Mouse (Mus musculus) CH12.LX (cell line): ENCODE measurements around the gene Fam90a1b. TPM values are rescaled to one million over a fixed set of nuclear protein-coding genes. Genes with fewer than 3 reads are reported as not detected.
"Not testable (repeated sequence)": the region's sequence is repeated elsewhere in the genome, so short reads cannot be mapped to it uniquely, and the experiment has no call there.

Experiments used
- DNase-seq: peaks from one replicate; pipeline ENCODE4 v3.0.0-alpha.2; 2013; ENCODE audit errors: extremely low read depth
- H3K27ac ChIP-seq: 2 replicates; pipeline ENCODE4 v1.5.1; 2012; ENCODE audit warnings: low read depth, mild to moderate bottlenecking, control low read depth, moderate library complexity; ENCODE audit not compliant: insufficient read depth
- H3K27me3 ChIP-seq: replicated peaks from 2 replicates; pipeline ENCODE3; 2012; ENCODE audit warnings: inconsistent platforms
- H3K36me3 ChIP-seq, 2 experiments: replicated peaks in 1 of 2; 2 replicates each; pipeline versions ENCODE3 to v1.6.1; 2012; ENCODE audit warnings: inconsistent platforms in 1 of 2, low read length in 1 of 2, mild to moderate bottlenecking in 1 of 2, mixed read lengths in 1 of 2, moderate library complexity in 1 of 2; ENCODE audit not compliant: control insufficient read depth in 1 of 2, insufficient read depth in 1 of 2
- H3K4me1 ChIP-seq, 2 experiments: 2 replicates each; pipeline ENCODE4 v1.6.1; 2012; ENCODE audit warnings: inconsistent platforms in 1 of 2, moderate library complexity in 1 of 2; ENCODE audit not compliant: insufficient read depth in 2 of 2, control insufficient read depth in 1 of 2
- H3K4me2 ChIP-seq: 2 replicates; pipeline ENCODE4 v1.6.1; 2012; ENCODE audit warnings: low read depth, mild to moderate bottlenecking, control low read depth; ENCODE audit not compliant: poor library complexity, insufficient read depth, severe bottlenecking
- H3K4me3 ChIP-seq, 3 experiments: fragments of 150-350 bp in 1 of 3; sonication (generic) in 1 of 3; replicated peaks in 1 of 3; 2 replicates each; pipeline versions ENCODE3 to v1.5.1; 2011 to 2012; ENCODE audit warnings: low read depth in 2 of 3, low read length in 2 of 3, mild to moderate bottlenecking in 2 of 3, moderate library complexity in 2 of 3, control low read depth in 1 of 3, improper control_type of control experiment in 1 of 3, inconsistent platforms in 1 of 3, mixed read lengths in 1 of 3; ENCODE audit not compliant: poor library complexity in 1 of 3
- H3K79me2 ChIP-seq: replicated peaks from 2 replicates; pipeline ENCODE4 v1.6.1; 2012; ENCODE audit warnings: mild to moderate bottlenecking, moderate library complexity; ENCODE audit not compliant: control insufficient read depth, poor library complexity, insufficient read depth, severe bottlenecking; ENCODE audit errors: extremely low read depth
- H3K9ac ChIP-seq: 2 replicates; pipeline ENCODE4 v1.6.1; 2012; ENCODE audit warnings: low read depth, mild to moderate bottlenecking, control low read depth, moderate library complexity; ENCODE audit not compliant: insufficient read depth
- H3K9me3 ChIP-seq: replicated peaks from 2 replicates; pipeline ENCODE3; 2012; ENCODE audit warnings: low read length, inconsistent platforms, mixed read lengths
- CTCF ChIP-seq, 2 experiments: IDR thresholded peaks in 1 of 2; conservative IDR thresholded peaks in 1 of 2; 2 replicates each; pipeline ENCODE4 v1.5.1; 2011 to 2012; ENCODE audit warnings: low read depth in 2 of 2, low read length in 2 of 2, improper control_type of control experiment in 1 of 2, inconsistent platforms in 1 of 2, mild to moderate bottlenecking in 1 of 2, moderate library complexity in 1 of 2
- JUND ChIP-seq: conservative IDR thresholded peaks from 2 replicates; pipeline ENCODE4 v1.6.1; 2011; ENCODE audit warnings: low read depth, low read length, improper control_type of control experiment
- MAFK ChIP-seq: IDR thresholded peaks from 2 replicates; pipeline ENCODE4 v1.6.1; 2011; ENCODE audit warnings: low read length, improper control_type of control experiment; ENCODE audit not compliant: insufficient replicate concordance
- POLR2AphosphoS2 ChIP-seq: IDR thresholded peaks from 2 replicates; pipeline ENCODE4 v1.6.1; 2011; ENCODE audit warnings: low read depth, low read length, improper control_type of control experiment
- SIN3A ChIP-seq: IDR thresholded peaks from 2 replicates; pipeline ENCODE4 v1.6.1; 2012; ENCODE audit warnings: low read length, improper control_type of control experiment, inconsistent platforms
- USF2 ChIP-seq: conservative IDR thresholded peaks from 2 replicates; pipeline ENCODE4 v1.6.1; 2011; ENCODE audit warnings: low read depth, low read length, improper control_type of control experiment
- dilution Hi-C: fragments of 300-500 bp; cut with MboI; formaldehyde crosslinking; loops from 2 replicates; pipeline ENCODE4 v1.14.3; 2020; ENCODE audit warnings: low sequenced_read_pairs; ENCODE audit not compliant: extremely low pct_unique_long_range_greater_than_20kb, extremely low pct_ligation_motif_present
- in situ Hi-C: fragments of 300-500 bp; cut with MboI; formaldehyde crosslinking; loops from 3 replicates; pipeline ENCODE4 v1.14.3; 2019; ENCODE audit warnings: low sequenced_read_pairs, low pct_ligation_motif_present, low pct_unique_long_range_greater_than_20kb, mixed read lengths
- polyA plus RNA-seq: library from polyadenylated mRNA; unstranded; fragments of >175 nt; gene quantifications from 2 replicates; pipeline ENCODE4 v1.2.1, GENCODE M21; 2012; ENCODE audit warnings: low read depth; ENCODE audit not compliant: insufficient read length
- total RNA-seq, 2 experiments: library from RNA; depleted of rRNA; stranded (reverse); fragments of 300-350 nt in 1 of 2; fragments of >200 nt in 1 of 2; gene quantifications; 2 replicates each; pipeline ENCODE4 v1.2.3; 2012 to 2014

Gene Fam90a1b
- total and polyA plus RNA-seq, 3 experiments = 0.08 TPM; not detected in 2

DNA sequence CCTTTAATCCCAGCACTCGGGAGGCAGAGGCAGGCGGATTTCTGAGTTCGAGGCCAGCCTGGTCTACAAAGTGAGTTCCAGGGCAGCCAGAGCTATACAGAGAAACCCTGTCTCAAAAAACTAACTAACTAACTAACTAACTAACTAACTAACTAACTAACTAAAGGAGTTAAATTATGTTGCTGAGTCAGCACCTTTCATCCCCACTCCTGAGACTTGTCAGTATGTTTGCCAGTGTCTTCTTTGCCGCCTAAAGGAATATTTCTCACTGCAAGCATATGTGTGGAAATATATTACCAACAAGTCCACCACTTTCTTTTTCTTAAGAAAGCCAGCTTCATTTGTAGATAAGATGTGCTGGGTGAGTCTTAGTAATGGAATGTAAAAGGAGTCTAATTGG is 22.9 kb downstream of the Fam90a1b start:
- H3K9me3 ChIP-seq, dilution Hi-C loops, DNase-seq, H3K27ac ChIP-seq, H3K79me2 ChIP-seq, H3K9ac ChIP-seq, H3K4me3 ChIP-seq, H3K27me3 ChIP-seq, in situ Hi-C loops, H3K4me2 ChIP-seq, H3K4me1 ChIP-seq, H3K36me3 ChIP-seq: not testable (repeated sequence)
- TF ChIP-seq MAFK = peak; percentile 89

DNA sequence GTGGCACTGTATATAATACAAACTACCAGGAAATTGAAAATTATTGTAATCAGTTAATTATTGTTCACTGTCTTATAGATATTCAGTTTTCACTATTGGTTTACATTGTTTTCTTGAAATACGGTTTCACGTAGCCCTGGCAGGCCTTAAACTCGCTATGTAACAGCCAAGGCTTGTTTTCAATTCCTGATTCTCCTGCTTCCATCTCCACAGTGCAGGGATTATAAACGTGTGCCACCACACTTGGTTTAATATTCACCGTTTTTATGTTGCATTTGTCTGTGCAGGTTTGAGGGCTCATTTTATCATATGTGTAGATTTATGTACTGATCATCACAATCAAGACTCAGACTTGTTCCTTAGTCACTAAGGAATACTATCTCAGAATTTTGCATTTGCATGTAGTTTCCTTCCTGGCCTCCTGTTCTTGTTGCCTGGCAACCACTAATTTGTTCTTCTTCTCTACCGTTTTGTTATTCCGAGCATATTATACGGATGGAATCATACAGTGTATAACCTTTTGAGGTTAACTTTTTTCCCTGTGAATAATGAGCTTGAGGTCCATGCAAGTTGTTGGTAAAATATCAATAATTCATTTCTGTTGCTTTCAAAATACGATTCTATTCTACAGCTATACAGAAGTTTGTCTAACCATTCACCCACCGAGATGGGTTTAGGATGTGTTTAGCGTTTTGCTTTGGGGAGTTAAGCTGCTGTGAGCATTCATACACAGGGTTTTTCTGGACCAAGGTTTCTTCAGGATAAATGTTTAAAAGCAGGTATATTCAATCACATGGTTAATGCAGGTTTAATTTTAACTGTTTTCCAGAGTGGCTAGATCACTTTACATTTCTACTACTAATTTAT is 45.3 kb downstream of the Fam90a1b start:
- Histone ChIP-seq H3K36me3 (no peaks in the 10 kb centered on the region), H3K9ac (no peak overlapping the region), H3K4me2 (no peak overlapping the region), H3K4me1 (no peaks in the 10 kb centered on the region), H3K79me2 (no peaks in the 10 kb centered on the region), H3K27me3 (no peaks in the 10 kb centered on the region), H3K4me3 (no peak overlapping the region), H3K27ac (no peak overlapping the region), H3K9me3 (no peaks in the 10 kb centered on the region)
- dilution Hi-C loops (no loop called here), in situ Hi-C loops (no loop called here)
- TF ChIP-seq USF2 (no peak), POLR2AphosphoS2 (no peak), SIN3A (no peak), JUND (no peak), CTCF (conservative IDR thresholded peaks at IDR 0.05 in 1 of 2, IDR thresholded peaks at IDR 0.05 in 1 of 2; ENCODE audit: low read depth in 2 of 2, low read length in 2 of 2) (no peak)
- DNase-seq = no peak

Other genes starting within 250 kb of the Fam90a1b start
- 16.4 and 17.3 TPM in 2 replicates for gene Zfx, start 243.1 kb downstream of the Fam90a1b start, total RNA-seq (2012; rRNA removed)
- gene Zfx, start 243.1 kb downstream of the Fam90a1b start, total RNA-seq (2014; rRNA removed) = 17.7 and 21.4 TPM in 2 replicates
- 13.5 and 14.3 TPM in 2 replicates for gene Zfx, start 243.1 kb downstream of the Fam90a1b start, polyA plus RNA-seq
- 130 and 154 TPM in 2 replicates for gene Eif2s3x, start 153.9 kb downstream of the Fam90a1b start, total RNA-seq (2012; rRNA removed)
- 271 and 272 TPM in 2 replicates for gene Eif2s3x, start 153.9 kb downstream of the Fam90a1b start, total RNA-seq (2014; rRNA removed)
- gene Eif2s3x, start 153.9 kb downstream of the Fam90a1b start, polyA plus RNA-seq = 243 and 244 TPM in 2 replicates
- 5.3 and 7.9 TPM in 2 replicates for gene Klhl15, start 132.2 kb downstream of the Fam90a1b start, total RNA-seq (2012; rRNA removed)
- 8.1 and 8.4 TPM in 2 replicates for gene Klhl15, start 132.2 kb downstream of the Fam90a1b start, total RNA-seq (2014; rRNA removed)
- 9.4 TPM in 2 replicates for gene Klhl15, start 132.2 kb downstream of the Fam90a1b start, polyA plus RNA-seq
- 21.3 and 31.5 TPM in 2 replicates for gene Apoo, start 340 bp upstream of the Fam90a1b start, total RNA-seq (2012; rRNA removed)
- gene Apoo, start 340 bp upstream of the Fam90a1b start, total RNA-seq (2014; rRNA removed) = 89.8 and 100 TPM in 2 replicates
- 41.3 and 42.4 TPM in 2 replicates for gene Apoo, start 340 bp upstream of the Fam90a1b start, polyA plus RNA-seq
- 57.7 and 69.4 TPM in 2 replicates for gene Maged1, start 175.4 kb upstream of the Fam90a1b start, total RNA-seq (2012; rRNA removed)
- 81.6 and 90.6 TPM in 2 replicates for gene Maged1, start 175.4 kb upstream of the Fam90a1b start, total RNA-seq (2014; rRNA removed)
- 77.0 and 94.7 TPM in 2 replicates for gene Maged1, start 175.4 kb upstream of the Fam90a1b start, polyA plus RNA-seq